Mouse (Mus musculus): ENCODE results near the gene Pus7.

Pus7 gene

DNA sequence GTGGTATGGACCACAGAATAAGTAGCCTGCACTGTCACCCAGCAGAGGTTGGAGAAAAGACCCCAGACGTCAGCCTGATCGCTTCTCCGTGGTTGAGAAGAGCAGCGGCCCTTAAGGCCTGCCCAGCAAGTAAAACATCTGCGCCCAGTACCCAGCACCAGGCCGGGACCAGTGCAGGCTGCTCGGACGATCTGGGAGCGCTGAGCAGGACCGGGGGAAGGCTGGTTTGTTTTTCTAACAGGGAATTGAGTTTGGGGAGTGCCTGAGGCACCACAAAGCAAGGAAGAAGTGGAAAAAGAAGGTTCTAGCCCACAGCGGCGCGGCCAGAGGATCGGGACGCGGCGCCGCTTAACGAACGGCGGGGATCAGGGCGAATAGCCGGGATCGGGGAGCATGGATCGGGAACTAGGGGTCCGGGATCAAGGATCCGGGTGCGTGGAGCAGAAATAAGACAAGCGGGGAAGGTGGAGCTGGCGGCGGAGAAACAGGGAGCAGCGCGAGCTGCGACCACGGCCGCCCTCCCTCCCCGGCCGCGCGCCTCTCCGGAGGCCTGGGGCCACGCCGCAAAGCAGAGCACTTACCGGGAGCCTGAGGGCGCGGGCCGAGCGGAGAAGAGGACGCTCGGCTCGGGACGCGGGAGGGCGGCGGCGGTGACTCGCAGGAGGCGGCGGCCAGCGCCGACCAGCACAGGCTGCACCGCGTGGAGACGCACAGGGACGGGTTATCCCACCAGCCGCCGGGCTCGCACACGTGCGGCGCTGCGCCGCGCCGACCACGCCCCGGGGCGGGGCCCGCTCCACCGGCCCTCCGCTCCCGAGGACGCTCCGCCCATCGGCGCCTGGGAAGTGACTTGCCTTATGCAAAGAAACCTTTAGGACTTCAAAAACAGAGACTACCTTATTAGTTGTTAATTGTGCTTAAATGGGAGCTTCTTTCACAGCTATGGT, at the start of gene Pus7:
Gene Pus7, minus strand, starts transcription at position 781 of the 947 bp plus-strand sequence.
- DNase-seq (ENCODE audit: extremely low spot score, low read depth, low spot score), result peak; percentile 35

DNA sequence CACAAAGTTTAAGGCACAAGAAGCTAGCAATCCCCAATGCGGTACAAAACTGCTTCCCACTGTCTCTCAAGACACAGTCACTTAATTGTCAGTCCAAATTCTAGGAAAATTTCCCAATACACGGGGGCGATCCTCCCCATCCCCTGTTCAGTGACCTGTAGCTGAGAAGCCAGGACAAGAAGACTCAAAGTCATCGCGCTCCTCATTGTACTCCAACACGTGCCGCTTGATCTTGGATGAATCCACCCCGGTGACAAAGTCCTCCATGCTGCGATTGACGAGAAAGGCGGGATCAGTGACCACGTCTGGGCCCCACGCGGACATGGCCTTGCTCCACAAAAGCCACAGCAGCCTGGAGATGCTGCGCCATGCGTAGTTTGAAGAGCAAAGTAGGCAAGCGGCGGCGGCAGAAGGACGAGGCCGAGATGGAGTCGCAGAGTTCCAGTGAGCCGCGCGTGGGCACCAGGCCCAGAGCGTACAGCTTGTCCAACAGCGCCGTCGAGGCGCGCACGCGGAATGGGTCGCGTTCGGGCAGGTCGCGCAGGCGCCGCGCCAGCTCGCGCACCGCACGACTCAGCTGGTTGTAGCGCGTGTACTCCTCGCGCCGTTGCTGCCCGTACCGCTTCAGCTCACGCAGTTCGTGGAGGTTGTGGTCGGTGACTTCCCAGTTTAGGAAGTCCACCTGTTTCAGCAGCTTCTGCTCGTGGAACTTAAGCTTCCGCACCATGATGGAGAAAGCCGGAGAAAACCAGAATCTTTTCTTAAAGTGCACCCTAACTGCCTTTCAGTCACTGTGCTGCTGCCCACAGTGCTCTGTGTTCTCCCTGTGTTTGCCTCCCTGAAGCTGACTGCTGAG, 47.6 kb upstream of the Pus7 start:
- DNase-seq (ENCODE audit: extremely low spot score, low read depth, low spot score), result no peak

GRCm38 (mm10) chr5:23826321-23827004, 43.0 kb upstream of the Pus7 start:
- DNase-seq (ENCODE audit: extremely low spot score, low read depth, low spot score), result no peak

DNA sequence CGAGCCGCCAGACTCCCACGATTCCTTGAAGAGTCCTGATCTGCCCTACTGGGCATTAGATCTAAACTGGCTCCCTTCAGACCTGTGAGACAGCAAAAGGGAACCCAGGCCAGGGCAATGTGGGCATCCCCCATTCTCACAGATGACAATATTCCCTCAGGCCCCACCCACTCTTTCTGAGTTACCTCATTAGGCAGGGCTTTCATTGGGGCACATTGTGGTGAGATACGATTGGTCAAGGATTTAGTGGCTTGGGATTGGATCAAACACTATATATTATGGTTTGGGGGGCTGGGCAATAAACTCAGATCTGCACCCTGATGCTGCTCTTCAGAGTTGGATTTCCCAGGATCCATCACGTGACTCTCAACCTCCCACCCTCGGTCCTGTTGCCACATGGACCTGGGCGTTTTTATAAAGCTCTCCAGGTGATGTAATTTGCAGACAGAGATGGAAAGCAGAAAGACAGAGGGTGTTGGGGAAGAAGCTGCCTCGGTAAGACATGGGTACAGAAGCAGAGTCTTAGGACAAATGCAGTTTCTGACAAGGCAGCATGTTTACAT, 40.7 kb upstream of the Pus7 start:
- no peak for DNase-seq (ENCODE audit: extremely low spot score, low read depth, low spot score)

GRCm38 (mm10) chr5:23822306-23822705, 38.8 kb upstream of the Pus7 start:
- DNase-seq (ENCODE audit: extremely low spot score, low read depth, low spot score), result no peak

DNA sequence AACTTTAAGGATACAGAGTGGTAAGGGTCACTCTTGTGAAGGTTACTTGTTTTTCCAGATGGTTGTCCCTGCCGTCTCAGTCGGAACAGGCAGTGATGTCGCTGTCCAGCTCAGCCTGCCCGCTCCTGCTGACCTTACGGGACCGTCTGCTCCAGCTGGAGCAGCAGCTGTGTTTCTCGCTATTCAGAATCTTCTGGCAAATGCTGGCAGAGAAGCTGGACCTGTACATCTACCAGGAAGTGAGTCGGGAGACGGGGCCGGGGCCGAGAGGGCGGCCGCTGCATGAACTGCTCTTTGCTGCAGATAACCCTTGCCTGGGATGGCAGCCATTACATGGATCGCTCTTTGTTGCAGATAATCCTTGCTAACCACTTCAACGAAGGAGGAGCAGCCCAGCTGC, 33.2 kb upstream of the Pus7 start:
- no peak for DNase-seq (ENCODE audit: extremely low spot score, low read depth, low spot score)

DNA sequence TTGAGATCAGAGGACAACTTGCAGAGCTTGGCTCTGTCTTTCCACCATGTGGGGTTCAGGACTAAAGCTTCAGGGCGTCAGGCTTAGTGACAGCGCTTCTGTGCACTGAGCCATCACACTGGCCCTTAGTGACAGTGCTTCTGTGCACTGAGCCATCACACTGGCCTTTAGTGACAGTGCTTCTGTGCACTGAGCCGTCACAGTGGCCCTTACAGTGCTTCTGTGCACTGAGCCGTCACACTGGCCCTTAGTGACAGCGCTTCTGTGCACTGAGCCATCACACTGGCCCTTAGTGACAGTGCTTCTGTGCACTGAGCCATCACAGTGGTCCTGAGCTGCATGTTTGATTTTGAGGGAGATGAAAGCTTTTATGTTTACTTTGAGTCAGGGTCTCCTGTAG, 31.3 kb upstream of the Pus7 start:
- no peak for DNase-seq (ENCODE audit: extremely low spot score, low read depth, low spot score)

- DNase-seq (ENCODE audit: extremely low spot score, low read depth, low spot score), result no peak
These were observed 9.2 kb upstream of the Pus7 start for GRCm38 (mm10) chr5:23792726-23793125.

DNA sequence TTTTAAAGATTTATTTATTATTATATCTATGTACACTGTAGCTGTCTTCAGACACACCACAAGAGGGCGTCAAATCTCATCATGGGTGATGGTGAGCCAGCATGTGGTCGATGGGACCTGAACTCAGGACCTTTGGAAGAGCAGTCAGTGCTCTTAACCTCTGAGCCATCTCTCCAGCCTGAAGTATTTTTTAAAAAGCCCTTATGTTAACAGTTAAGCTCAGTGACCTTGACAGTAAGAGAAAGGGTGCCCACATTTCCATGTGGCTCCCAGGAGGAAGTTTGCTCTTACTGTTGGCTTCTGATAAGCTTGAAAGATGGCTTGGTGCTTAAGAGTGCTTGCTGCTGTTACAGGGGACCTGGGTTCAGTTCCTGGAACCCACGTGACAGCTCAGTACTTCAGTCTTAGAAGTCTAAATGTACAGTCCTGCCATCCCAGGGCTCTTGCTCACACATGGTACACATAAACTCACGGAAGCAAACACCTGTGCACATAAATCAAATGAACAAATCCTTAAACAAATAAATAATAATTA, 5.6 kb upstream of the Pus7 start:
- DNase-seq (ENCODE audit: extremely low spot score, low read depth, low spot score), result no peak

GRCm38 (mm10) chr5:23788390-23788830, 4.9 kb upstream of the Pus7 start:
- no peak for DNase-seq (ENCODE audit: extremely low spot score, low read depth, low spot score)

- peak; percentile 81 for DNase-seq (ENCODE audit: extremely low spot score, low read depth, low spot score)
These were observed 4.3 kb upstream of the Pus7 start, which contains the start of gene Rint1 for GRCm38 (mm10) chr5:23787536-23788389. Gene Rint1, plus strand, starts transcription at chr5:23787711.

DNA sequence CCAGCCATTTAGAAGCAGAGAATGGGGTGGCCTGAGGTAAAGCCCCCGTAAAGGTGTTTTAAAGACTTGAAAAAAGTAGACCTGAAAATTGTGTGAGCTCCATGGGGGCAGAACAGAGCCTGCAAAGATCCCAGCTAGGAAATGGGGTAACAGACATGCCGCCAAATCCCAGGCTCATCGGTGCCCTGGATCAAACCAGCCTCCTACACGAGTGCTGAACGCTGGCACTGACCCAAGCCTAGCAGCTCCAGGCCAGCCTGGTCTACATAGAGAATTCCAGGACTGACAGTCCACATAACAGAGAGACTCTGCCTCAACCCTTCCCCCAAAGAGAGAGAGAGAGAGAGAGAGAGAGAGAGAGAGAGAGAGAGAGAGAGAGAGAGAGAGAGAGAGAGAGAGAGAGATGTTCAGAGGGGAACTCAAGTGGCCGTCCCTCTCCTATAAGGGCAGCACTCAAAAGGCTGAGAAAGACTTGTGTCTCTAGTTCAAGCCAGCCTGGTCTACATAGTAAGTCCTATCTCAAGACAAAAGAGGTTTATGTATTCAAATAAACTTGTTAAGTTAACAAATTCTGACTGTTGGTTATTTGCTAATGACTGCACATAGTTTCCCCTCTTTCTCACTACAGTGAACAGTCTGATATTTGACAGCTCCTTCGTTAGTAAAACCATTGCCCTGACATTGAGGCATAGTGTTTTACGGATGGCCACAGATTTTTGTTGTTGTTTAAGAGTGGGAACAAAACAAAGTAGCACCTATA, 1.3 kb downstream of the Pus7 start:
- DNase-seq (ENCODE audit: extremely low spot score, low read depth, low spot score), result no peak

- DNase-seq (ENCODE audit: extremely low spot score, low read depth, low spot score), result no peak
These were observed 2.3 kb downstream of the Pus7 start for GRCm38 (mm10) chr5:23781172-23781571.

- no peak for DNase-seq (ENCODE audit: extremely low spot score, low read depth, low spot score)
These were observed 3.0 kb downstream of the Pus7 start for GRCm38 (mm10) chr5:23780516-23780915.

DNA sequence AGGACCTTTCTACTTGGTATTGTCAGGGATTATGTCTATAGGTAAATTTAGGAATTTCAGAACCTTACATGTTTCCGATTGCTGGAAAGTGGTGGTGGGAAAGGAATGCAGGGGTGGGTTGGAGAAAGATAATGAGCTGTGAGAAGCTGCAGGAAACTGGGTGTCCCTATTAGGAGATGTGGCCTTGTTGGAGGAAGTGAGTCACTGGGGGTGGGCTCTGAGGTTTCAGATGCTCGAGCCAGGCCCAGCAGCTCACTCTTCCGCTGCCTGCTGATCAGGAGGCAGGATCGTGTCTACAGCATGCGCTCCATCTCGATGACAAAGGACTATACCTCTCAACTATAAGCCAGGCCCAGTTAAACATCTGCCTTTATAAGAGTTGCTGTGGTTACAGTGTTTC, 9.3 kb downstream of the Pus7 start:
- DNase-seq (ENCODE audit: extremely low spot score, low read depth, low spot score), result no peak

DNA sequence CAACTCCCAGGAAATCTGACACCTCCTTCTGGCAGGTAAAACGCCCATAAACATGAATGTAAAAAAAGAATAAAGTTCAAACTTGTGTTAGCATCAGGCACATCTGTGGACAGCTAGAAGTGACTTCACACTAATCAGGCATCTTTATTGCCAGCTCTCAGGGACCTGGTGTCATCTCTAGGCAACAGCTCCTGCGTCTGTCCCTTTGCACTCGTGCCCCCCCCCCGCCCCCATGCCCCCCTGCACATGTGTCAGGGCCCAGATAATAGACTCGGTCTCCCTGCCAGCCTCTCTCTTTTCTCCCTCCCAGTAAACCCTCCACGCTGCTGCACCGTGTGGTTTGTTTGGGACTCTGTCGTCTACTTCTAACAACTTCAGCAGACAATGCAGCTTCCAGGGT, 12.4 kb downstream of the Pus7 start:
- DNase-seq (ENCODE audit: extremely low spot score, low read depth, low spot score), result no peak

DNA sequence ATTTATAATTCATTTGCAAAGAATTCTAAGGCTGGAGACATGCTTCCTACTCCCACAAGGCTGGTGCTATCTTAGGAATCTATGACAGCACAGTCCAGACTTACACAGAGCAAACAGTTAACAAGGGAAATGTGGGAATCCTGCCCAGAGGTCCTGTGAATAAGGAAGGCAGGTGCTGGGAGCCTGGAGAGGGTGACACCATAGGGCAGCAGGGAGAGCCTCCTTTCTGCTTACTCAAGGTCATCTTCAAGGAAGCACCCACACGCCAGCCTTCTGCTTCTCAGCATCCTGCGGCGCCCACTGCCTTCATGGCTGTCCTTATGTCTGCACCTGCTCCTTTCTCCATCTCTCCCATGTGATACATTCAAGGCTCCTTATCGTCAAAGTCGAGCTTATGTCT, 19.0 kb downstream of the Pus7 start:
- DNase-seq (ENCODE audit: extremely low spot score, low read depth, low spot score), result no peak

- no peak for DNase-seq (ENCODE audit: extremely low spot score, low read depth, low spot score)
These were observed 21.0 kb downstream of the Pus7 start for GRCm38 (mm10) chr5:23762531-23762930.

- DNase-seq (ENCODE audit: extremely low spot score, low read depth, low spot score), result no peak
These were observed 24.9 kb downstream of the Pus7 start for GRCm38 (mm10) chr5:23758633-23759032.

Measured in hindlimb bud, embryonic 11.5 days (tissue).